Mouse (Mus musculus) neural tube, embryonic 13.5 days (tissue): ENCODE data around the gene Kcnj8. TPM values are rescaled to one million over a fixed set of nuclear protein-coding genes. Genes with fewer than 3 reads are reported as not detected.
A peak's percentile ranks its signal among the peaks of the same experiment; 100 is the strongest.
"Not testable (repeated sequence)": the region's sequence is repeated elsewhere in the genome, so short reads cannot be mapped to it uniquely, and the experiment has no call there.

Experiments used
- ATAC-seq: fragments of 200-750 bp; cut with Nextera tagmentation; 2 replicates; pipeline ENCODE4 v1.8.0; 2017; ENCODE audit warnings: low read depth, mild to moderate bottlenecking, moderate TSS enrichment, moderate library complexity
- H3K27ac ChIP-seq: fragments of 300-500 bp; sonication (generic); replicated peaks from 2 replicates; pipeline ENCODE4 v1.5.1; 2015; ENCODE audit warnings: moderate library complexity, mild to moderate bottlenecking, inconsistent platforms
- H3K27me3 ChIP-seq: fragments of 300-500 bp; sonication (generic); 2 replicates; pipeline ENCODE4 v1.6.1; 2015; ENCODE audit warnings: mild to moderate bottlenecking, inconsistent platforms
- H3K36me3 ChIP-seq: fragments of 300-500 bp; sonication (generic); 2 replicates; pipeline ENCODE4 v1.6.1; 2015; ENCODE audit warnings: mild to moderate bottlenecking, inconsistent platforms
- H3K4me1 ChIP-seq: fragments of 300-500 bp; sonication (generic); replicated peaks from 2 replicates; pipeline ENCODE4 v1.6.1; 2015; ENCODE audit warnings: inconsistent platforms
- H3K4me2 ChIP-seq: fragments of 300-500 bp; sonication (generic); 2 replicates; pipeline ENCODE4 v1.6.1; 2015; ENCODE audit warnings: inconsistent platforms, mild to moderate bottlenecking, moderate library complexity
- H3K4me3 ChIP-seq: fragments of 300-500 bp; sonication (generic); 2 replicates; pipeline ENCODE4 v1.5.1; 2015; ENCODE audit warnings: mild to moderate bottlenecking, inconsistent platforms
- H3K9ac ChIP-seq: fragments of 300-500 bp; sonication (generic); 2 replicates; pipeline ENCODE4 v1.6.1; 2015; ENCODE audit warnings: moderate library complexity, mild to moderate bottlenecking, inconsistent platforms
- H3K9me3 ChIP-seq: fragments of 300-500 bp; sonication (generic); 2 replicates; pipeline ENCODE4 v1.6.1; 2016; ENCODE audit warnings: inconsistent platforms
- WGBS: fragments of 180-500 bp; shearing (Covaris S2); methylation state at CpG from one replicate; pipeline ENCODE4 v1.1.7; 2015; 5-methylcytosine and 5-hydroxymethylcytosine counted together
- polyA plus RNA-seq: library from polyadenylated mRNA; unstranded; fragments of >200 nt; fragmentation: Nextera tagmentation; extraction: Ambion mirVana; gene quantifications from 2 replicates; pipeline ENCODE4 v1.2.1, GENCODE M21; 2015

The Kcnj8 gene
- polyA plus RNA-seq, 1 experiment from 2014 or later, result 9.9 TPM

- Histone ChIP-seq H3K9me3 (no peaks in the 10 kb centered on the region), H3K4me1 (no peaks in the 10 kb centered on the region), H3K9ac (no peak overlapping the region), H3K36me3 (no peaks in the 10 kb centered on the region), H3K4me2 (no peak overlapping the region), H3K27ac (no peak overlapping the region), H3K27me3 (no peaks in the 10 kb centered on the region), H3K4me3 (no peak overlapping the region)
- ATAC-seq, result peak; percentile 82
- WGBS, result 17% methylated on average over 4 of the region's 4 CpGs
These were observed 46.6 kb downstream of the Kcnj8 start for GRCm38 (mm10) chr6:142524635-142525308.

DNA sequence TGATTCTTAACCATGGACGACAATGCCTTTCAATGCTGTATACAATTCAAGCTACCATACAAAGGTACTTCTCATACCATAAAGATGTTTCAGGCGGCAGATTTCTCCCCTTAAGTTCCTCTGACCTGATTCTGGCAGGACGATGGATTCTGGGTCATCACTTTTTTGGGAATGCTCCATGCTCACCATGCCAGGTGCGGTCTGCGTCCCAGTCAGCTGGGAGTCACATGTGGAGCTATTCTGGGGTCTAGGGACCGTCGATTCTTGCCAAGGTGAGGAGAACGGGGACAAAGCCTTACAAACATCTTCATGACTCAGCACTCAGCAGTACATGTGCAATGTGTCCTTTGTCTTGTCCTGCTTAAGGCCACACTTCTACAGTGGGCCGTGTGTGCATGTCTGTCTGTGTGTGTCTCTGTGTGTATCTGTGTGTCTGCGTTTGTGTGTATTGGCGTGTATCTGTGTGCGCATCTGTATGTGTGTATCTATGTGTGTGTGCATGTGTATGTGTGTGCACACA, 49.8 kb downstream of the Kcnj8 start:
- Histone ChIP-seq H3K9ac (no peak overlapping the region), H3K27ac (no peak overlapping the region)
- 84% methylated on average over 12 of the region's 12 CpGs for WGBS

DNA sequence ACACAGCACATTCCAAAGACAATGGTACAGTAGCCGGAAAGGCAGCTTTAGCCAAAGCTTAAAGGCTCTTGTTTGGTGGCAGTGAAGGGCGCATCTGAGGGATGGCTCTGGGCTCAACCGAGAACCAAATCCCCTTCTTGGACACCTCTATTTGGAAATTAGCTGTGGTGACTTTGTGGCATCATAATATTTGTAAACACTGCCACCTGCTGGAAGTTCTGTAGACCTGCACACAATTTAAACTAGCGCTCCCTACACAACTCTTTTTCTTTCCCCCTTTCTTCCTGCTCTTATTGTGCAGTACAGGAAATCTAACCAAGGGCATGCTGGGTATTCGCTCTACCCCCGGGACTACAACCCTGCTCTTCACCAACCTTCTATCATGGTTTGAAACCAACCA, 52.3 kb downstream of the Kcnj8 start:
- Histone ChIP-seq H3K9me3 (no peaks in the 10 kb centered on the region), H3K27me3 (no peaks in the 10 kb centered on the region), H3K4me2 (no peak overlapping the region), H3K4me3 (no peak overlapping the region), H3K27ac (no peak overlapping the region), H3K4me1 (no peaks in the 10 kb centered on the region), H3K9ac (no peak overlapping the region), H3K36me3 (no peaks in the 10 kb centered on the region)
- 17% methylated on average over 6 of the region's 6 CpGs for WGBS
- peak; percentile 78 for ATAC-seq

More for the DNA sequence above, 49.8 kb downstream of the Kcnj8 start:
- Histone ChIP-seq H3K9me3 (no peaks in the 10 kb centered on the region), H3K4me3 (no peak overlapping the region), H3K36me3 (no peaks in the 10 kb centered on the region), H3K27me3 (no peaks in the 10 kb centered on the region), H3K4me2 (no peak overlapping the region), H3K4me1 (no peaks in the 10 kb centered on the region)
- ATAC-seq, result no peak

- not testable (repeated sequence) for H3K9ac ChIP-seq, H3K9me3 ChIP-seq, H3K4me2 ChIP-seq, H3K27ac ChIP-seq, H3K4me3 ChIP-seq, H3K4me1 ChIP-seq, H3K36me3 ChIP-seq, ATAC-seq, H3K27me3 ChIP-seq
- 79% methylated on average over 9 of the region's 9 CpGs for WGBS
These were observed 56.0 kb downstream of the Kcnj8 start for GRCm38 (mm10) chr6:142515379-142515778.

DNA sequence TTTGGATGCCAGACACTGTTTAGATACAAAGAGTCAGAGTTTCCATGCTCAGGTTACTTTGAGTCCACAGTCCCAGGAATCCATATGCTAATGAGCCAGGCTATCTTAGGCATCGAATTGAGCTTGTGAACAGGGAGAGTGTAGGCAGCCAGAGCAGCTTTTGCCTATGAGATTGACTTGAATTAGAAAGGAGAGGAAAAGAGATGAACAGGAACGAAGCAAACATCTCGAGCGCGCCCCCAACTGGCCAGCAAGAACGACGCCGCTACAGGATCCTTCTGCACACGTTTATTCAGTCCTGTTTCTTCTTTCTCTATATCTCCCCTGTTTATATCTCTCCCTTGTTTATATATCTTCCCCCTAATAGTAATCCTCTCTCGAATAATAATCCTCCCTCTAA, 56.5 kb downstream of the Kcnj8 start:
- Histone ChIP-seq H3K9me3 (no peaks in the 10 kb centered on the region), H3K27me3 (no peaks in the 10 kb centered on the region; the same call in 1 of the 2 replicates), H3K27ac (no peak overlapping the region), H3K36me3 (no peaks in the 10 kb centered on the region), H3K4me2 (no peak overlapping the region), H3K4me3 (no peak overlapping the region), H3K9ac (no peak overlapping the region), H3K4me1 (peaks cover 3% of the 10 kb centered on the region; the same call in 1 of the 2 replicates)
- WGBS, result 2% methylated on average over 10 of the region's 10 CpGs
- ATAC-seq, result no peak

Other genes with a start within 250 kb of the Kcnj8 start
- gene Slco1a5, start 248.6 kb downstream of the Kcnj8 start, polyA plus RNA-seq, result not detected in 2 replicates
- 21.5 and 23.2 TPM in 2 replicates for gene Pyroxd1, start 226.0 kb downstream of the Kcnj8 start, polyA plus RNA-seq
- 27.1 and 29.7 TPM in 2 replicates for gene Recql, start 184.5 kb downstream of the Kcnj8 start, polyA plus RNA-seq
- 84.1 and 87.5 TPM in 2 replicates for gene Golt1b, start 184.4 kb downstream of the Kcnj8 start, polyA plus RNA-seq
- 0.72 and 0.78 TPM in 2 replicates for gene Spx, start 158.2 kb downstream of the Kcnj8 start, polyA plus RNA-seq
- gene Gys2, start 98.5 kb downstream of the Kcnj8 start, polyA plus RNA-seq, result not detected in 2 replicates
- gene Ldhb, start 63.7 kb downstream of the Kcnj8 start, polyA plus RNA-seq, result 522 and 568 TPM in 2 replicates
- gene Abcc9, start 130.7 kb upstream of the Kcnj8 start, polyA plus RNA-seq, result 3.4 and 3.5 TPM in 2 replicates
- gene Cmas, start 185.1 kb upstream of the Kcnj8 start, polyA plus RNA-seq, result 174 and 175 TPM in 2 replicates
- 0.14 and 0.25 TPM in 2 replicates for gene Sult6b2, start 232.9 kb upstream of the Kcnj8 start, polyA plus RNA-seq